Mouse (Mus musculus): ENCODE measurements at regions not wholly inside any gene's neighbourhood (a gene's known extent, or its start where the extent isn't known, plus 50 kb on each side); places are given as distances from the start of the nearest gene placed in this dataset.
"Not testable (repeated sequence)": the region's sequence is repeated elsewhere in the genome, so short reads cannot be mapped to it uniquely, and the experiment has no call there.

GRCm38 (mm10) chr10:119094166-119094565 lies 145.7 kb downstream of the Cand1 start:
- H3K27ac ChIP-seq (replicated peaks) = no peak overlapping the region
- no peaks in the 10 kb centered on the region for H3K9me3 ChIP-seq (ENCODE audit: control insufficient read depth, low read length)
- H3K4me1 ChIP-seq (replicated peaks; ENCODE audit: control insufficient read depth, insufficient read depth) = no peaks in the 10 kb centered on the region
- ATAC-seq (ENCODE audit: low FRiP score, low TSS enrichment) (no peak), DNase-seq (ENCODE audit: low spot score) (no peak)
- 91% methylated on average over 11 of the region's 11 CpGs for WGBS
- no peaks in the 10 kb centered on the region for H3K27me3 ChIP-seq (ENCODE audit: control insufficient read depth, insufficient read depth, low read length)
- no peak overlapping the region for H3K4me3 ChIP-seq (ENCODE audit: low read depth, low read length)
- TF ChIP-seq CTCF (IDR thresholded peaks at IDR 0.05; ENCODE audit: low read depth) (no peak), EP300 (optimal IDR thresholded peaks at IDR 0.05) (no peak)
- H3K9ac ChIP-seq (ENCODE audit: low read length) = no peak overlapping the region
- H3K36me3 ChIP-seq (ENCODE audit: control insufficient read depth, insufficient read depth, low read length) = no peaks in the 10 kb centered on the region
- no peak overlapping the region for H3K4me2 ChIP-seq (replicated peaks; ENCODE audit: low read depth)

GRCm38 (mm10) chr10:119087886-119088285 lies 152.0 kb downstream of the Cand1 start:
- Histone ChIP-seq H3K9ac (ENCODE audit: low read length) (no peak overlapping the region), H3K36me3 (ENCODE audit: control insufficient read depth, insufficient read depth, low read length) (no peaks in the 10 kb centered on the region), H3K27ac (replicated peaks) (no peak overlapping the region), H3K9me3 (ENCODE audit: control insufficient read depth, low read length) (no peaks in the 10 kb centered on the region), H3K27me3 (ENCODE audit: control insufficient read depth, insufficient read depth, low read length) (no peaks in the 10 kb centered on the region), H3K4me2 (replicated peaks; ENCODE audit: low read depth) (no peak overlapping the region), H3K4me1 (replicated peaks; ENCODE audit: control insufficient read depth, insufficient read depth) (no peaks in the 10 kb centered on the region), H3K4me3 (ENCODE audit: low read depth, low read length) (no peak overlapping the region)
- DNase-seq (ENCODE audit: low spot score) = no peak
- no peak for ATAC-seq (ENCODE audit: low FRiP score, low TSS enrichment)
- TF ChIP-seq CTCF (IDR thresholded peaks at IDR 0.05; ENCODE audit: low read depth) (no peak), EP300 (optimal IDR thresholded peaks at IDR 0.05) (no peak)
- WGBS = 89% methylated on average over 4 of the region's 4 CpGs

GRCm38 (mm10) chr10:119087071-119087665 lies 152.7 kb downstream of the Cand1 start:
- 81% methylated on average over 5 of the region's 5 CpGs for WGBS
- Histone ChIP-seq H3K27ac (replicated peaks) (no peak overlapping the region), H3K4me2 (replicated peaks; ENCODE audit: low read depth) (no peak overlapping the region), H3K4me3 (ENCODE audit: low read depth, low read length) (no peak overlapping the region), H3K4me1 (replicated peaks; ENCODE audit: control insufficient read depth, insufficient read depth) (no peaks in the 10 kb centered on the region), H3K36me3 (ENCODE audit: control insufficient read depth, insufficient read depth, low read length) (no peaks in the 10 kb centered on the region), H3K27me3 (ENCODE audit: control insufficient read depth, insufficient read depth, low read length) (no peaks in the 10 kb centered on the region), H3K9ac (ENCODE audit: low read length) (no peak overlapping the region), H3K9me3 (ENCODE audit: control insufficient read depth, low read length) (no peaks in the 10 kb centered on the region)
- ATAC-seq (ENCODE audit: low FRiP score, low TSS enrichment) (no peak), DNase-seq (ENCODE audit: low spot score) (no peak)
- no peak for TF ChIP-seq CTCF (IDR thresholded peaks at IDR 0.05; ENCODE audit: low read depth)
- no peak for TF ChIP-seq EP300 (optimal IDR thresholded peaks at IDR 0.05)

GRCm38 (mm10) chr10:119086450-119086849 lies 153.4 kb downstream of the Cand1 start:
- no peak overlapping the region for H3K9ac ChIP-seq (ENCODE audit: low read length)
- H3K27ac ChIP-seq (replicated peaks) = no peak overlapping the region
- H3K4me1 ChIP-seq (replicated peaks; ENCODE audit: control insufficient read depth, insufficient read depth) = no peaks in the 10 kb centered on the region
- H3K27me3 ChIP-seq (ENCODE audit: control insufficient read depth, insufficient read depth, low read length) = no peaks in the 10 kb centered on the region
- WGBS = 51% methylated on average over 5 of the region's 5 CpGs
- DNase-seq (ENCODE audit: low spot score) = no peak
- no peaks in the 10 kb centered on the region for H3K9me3 ChIP-seq (ENCODE audit: control insufficient read depth, low read length)
- no peaks in the 10 kb centered on the region for H3K36me3 ChIP-seq (ENCODE audit: control insufficient read depth, insufficient read depth, low read length)
- no peak for ATAC-seq (ENCODE audit: low FRiP score, low TSS enrichment)
- TF ChIP-seq EP300 (optimal IDR thresholded peaks at IDR 0.05) (no peak), CTCF (IDR thresholded peaks at IDR 0.05; ENCODE audit: low read depth) (no peak)
- no peak overlapping the region for H3K4me2 ChIP-seq (replicated peaks; ENCODE audit: low read depth)
- no peak overlapping the region for H3K4me3 ChIP-seq (ENCODE audit: low read depth, low read length)

- H3K36me3 ChIP-seq (ENCODE audit: control insufficient read depth, insufficient read depth, low read length) = no peaks in the 10 kb centered on the region
- 71% methylated on average over 4 of the region's 4 CpGs for WGBS
- H3K27ac ChIP-seq (replicated peaks) = no peak overlapping the region
- H3K4me2 ChIP-seq (replicated peaks; ENCODE audit: low read depth) = no peak overlapping the region
- ATAC-seq (ENCODE audit: low FRiP score, low TSS enrichment) = no peak
- no peaks in the 10 kb centered on the region for H3K4me1 ChIP-seq (replicated peaks; ENCODE audit: control insufficient read depth, insufficient read depth)
- no peak for DNase-seq (ENCODE audit: low spot score)
- no peak overlapping the region for H3K9ac ChIP-seq (ENCODE audit: low read length)
- H3K4me3 ChIP-seq (ENCODE audit: low read depth, low read length) = no peak overlapping the region
- H3K9me3 ChIP-seq (ENCODE audit: control insufficient read depth, low read length) = no peaks in the 10 kb centered on the region
- no peaks in the 10 kb centered on the region for H3K27me3 ChIP-seq (ENCODE audit: control insufficient read depth, insufficient read depth, low read length)
- TF ChIP-seq CTCF (IDR thresholded peaks at IDR 0.05; ENCODE audit: low read depth) = no peak
Observed at GRCm38 (mm10) chr10:119083431-119083830, 156.4 kb downstream of the Cand1 start.

- 75% methylated on average over 2 of the region's 2 CpGs for WGBS
- H3K4me1 ChIP-seq (replicated peaks; ENCODE audit: control insufficient read depth, insufficient read depth) = no peaks in the 10 kb centered on the region
- no peaks in the 10 kb centered on the region for H3K36me3 ChIP-seq (ENCODE audit: control insufficient read depth, insufficient read depth, low read length)
- H3K27me3 ChIP-seq (ENCODE audit: control insufficient read depth, insufficient read depth, low read length) = no peaks in the 10 kb centered on the region
- no peak overlapping the region for H3K4me3 ChIP-seq (ENCODE audit: low read depth, low read length)
- H3K4me2 ChIP-seq (replicated peaks; ENCODE audit: low read depth) = no peak overlapping the region
- DNase-seq (ENCODE audit: low spot score) (no peak), ATAC-seq (ENCODE audit: low FRiP score, low TSS enrichment) (no peak)
- H3K9me3 ChIP-seq (ENCODE audit: control insufficient read depth, low read length) = no peaks in the 10 kb centered on the region
- TF ChIP-seq CTCF (IDR thresholded peaks at IDR 0.05; ENCODE audit: low read depth) = no peak
- TF ChIP-seq EP300 (optimal IDR thresholded peaks at IDR 0.05) = no peak
- H3K9ac ChIP-seq (ENCODE audit: low read length) = no peak overlapping the region
- no peak overlapping the region for H3K27ac ChIP-seq (replicated peaks)
Observed at GRCm38 (mm10) chr10:119082861-119083260, 157.0 kb downstream of the Cand1 start.

- not testable (repeated sequence) for ATAC-seq (ENCODE audit: low FRiP score, low TSS enrichment); H3K36me3 ChIP-seq (ENCODE audit: control insufficient read depth, insufficient read depth, low read length); H3K4me1 ChIP-seq (replicated peaks; ENCODE audit: control insufficient read depth, insufficient read depth); H3K4me3 ChIP-seq (ENCODE audit: low read depth, low read length); H3K9ac ChIP-seq (ENCODE audit: low read length); H3K9me3 ChIP-seq (ENCODE audit: control insufficient read depth, low read length); H3K4me2 ChIP-seq (replicated peaks; ENCODE audit: low read depth); DNase-seq (ENCODE audit: low spot score); H3K27ac ChIP-seq (replicated peaks); H3K27me3 ChIP-seq (ENCODE audit: control insufficient read depth, insufficient read depth, low read length)
- 53% methylated on average over 3 of the region's 3 CpGs for WGBS
Observed at GRCm38 (mm10) chr10:119081766-119082165, 158.1 kb downstream of the Cand1 start.

Measured in stomach, postnatal 0 days (tissue).